ENCODE assay signal across 23 mouse cellular contexts in genomic region chr12:85158801-85159200, GRCm38 (mm10). TPM values are rescaled to one million over a fixed set of nuclear protein-coding genes. Genes with fewer than 3 reads are reported as not detected.
"Had no signal": no experiment of that assay in that cellular context is flagged by ENCODE, and none has a peak within 500 bp of the region (broad histone marks: within the 10 kb centered on the region; RNA-seq: fewer than 3 reads in every experiment).

No protein-coding gene starts in this region.

- H3K4me1 ChIP-seq: kidney, embryonic 15.5 days; midbrain, embryonic 10.5 days; midbrain, embryonic 13.5 days; neural tube, embryonic 13.5 days had no signal

- H3K4me2 ChIP-seq: kidney, embryonic 15.5 days; liver, embryonic 13.5 days; midbrain, embryonic 13.5 days; neural tube, embryonic 13.5 days had no signal

- H3K9ac ChIP-seq: kidney, embryonic 15.5 days; liver, embryonic 13.5 days; midbrain, embryonic 13.5 days; neural tube, embryonic 13.5 days had no signal

- H3K4me3 ChIP-seq: kidney, embryonic 15.5 days; left cerebral cortex, adult 2 months; liver, embryonic 13.5 days; megakaryocyte, embryonic 14.5 days; midbrain, embryonic 10.5 days; midbrain, embryonic 13.5 days; myocyte; neural tube, embryonic 13.5 days had no signal

- H3K36me3 ChIP-seq: kidney, embryonic 15.5 days; liver, embryonic 13.5 days; midbrain, embryonic 10.5 days; midbrain, embryonic 13.5 days; neural tube, embryonic 13.5 days had no signal

- H3K27me3 ChIP-seq: kidney, embryonic 15.5 days; midbrain, embryonic 13.5 days; neural tube, embryonic 13.5 days had no signal

- DNase-seq: kidney, adult 2 months; kidney, postnatal 14 days; kidney, postnatal 4 days; layer of hippocampus, postnatal 36 days; liver, embryonic 13.5 days; lung, adult 2 months; lung, postnatal 36 days; retina, postnatal 1 day; right cerebral cortex, postnatal 25 days; thymus, postnatal 14 days; thymus, postnatal 4 days had no signal

- H3K27ac ChIP-seq: kidney, embryonic 15.5 days; left cerebral cortex, adult 2 months; liver, embryonic 13.5 days; midbrain, embryonic 10.5 days; midbrain, embryonic 13.5 days; neural tube, embryonic 13.5 days had no signal

- H3K9me3 ChIP-seq: kidney, embryonic 15.5 days; liver, embryonic 13.5 days; midbrain, embryonic 10.5 days; midbrain, embryonic 13.5 days; neural tube, embryonic 13.5 days had no signal

- ATAC-seq: lung, postnatal 0 days; midbrain, embryonic 13.5 days; midbrain, embryonic 16.5 days had no signal

RNA-seq across cellular contexts. Expression of gene Rps6kl1, which starts 7.7 kb away (rescaled TPM):
- total RNA-seq: neutrophil, adult 5-6 weeks had no signal

RNA-seq across cellular contexts. Expression of gene Pgf, which starts 18.8 kb away (rescaled TPM):
- total RNA-seq: liver, adult 2 months; monocyte, adult 5-6 weeks; neutrophil, adult 5-6 weeks had no signal
- polyA plus RNA-seq: liver, adult 2 months had no signal

RNA-seq across cellular contexts. Expression of gene Prox2, which starts 48.2 kb away (rescaled TPM):
- total RNA-seq: monocyte, adult 5-6 weeks had no signal
